Mouse (Mus musculus) midbrain, embryonic 14.5 days (tissue): ENCODE results near the gene Gm4894. TPM values are rescaled to one million over a fixed set of nuclear protein-coding genes. Genes with fewer than 3 reads are reported as not detected.
A peak's percentile ranks its signal among the peaks of the same experiment; 100 is the strongest.

Source experiments
- ATAC-seq: fragments of 200-750 bp; cut with Nextera tagmentation; 2 replicates; pipeline ENCODE4 v1.8.0; 2017; ENCODE audit warnings: moderate number of reproducible peaks, moderate library complexity; ENCODE audit not compliant: low FRiP score, low TSS enrichment
- DNase-seq: peaks from one replicate; pipeline ENCODE4 v3.0.0-alpha.2; 2015
- H3K27ac ChIP-seq: fragments of 300-500 bp; sonication (generic); replicated peaks from 2 replicates; pipeline ENCODE4 v1.5.1; 2014; ENCODE audit warnings: mild to moderate bottlenecking, low read depth, low read length, moderate library complexity
- H3K27me3 ChIP-seq: fragments of 300-500 bp; sonication (generic); 2 replicates; pipeline ENCODE4 v1.6.1; 2014; ENCODE audit warnings: low read length, control low read depth, mixed read lengths; ENCODE audit not compliant: control insufficient read depth, insufficient read depth
- H3K36me3 ChIP-seq: fragments of 300-500 bp; sonication (generic); 2 replicates; pipeline ENCODE4 v1.6.1; 2014; ENCODE audit warnings: low read length, control low read depth; ENCODE audit not compliant: control insufficient read depth, insufficient read depth
- H3K4me1 ChIP-seq: fragments of 300-500 bp; sonication (generic); 2 replicates; pipeline ENCODE4 v1.6.1; 2014; ENCODE audit warnings: mild to moderate bottlenecking, antibody characterized with exemption, low read length, control low read depth; ENCODE audit not compliant: control insufficient read depth, insufficient read depth
- H3K4me2 ChIP-seq: fragments of 300-500 bp; sonication (generic); 2 replicates; pipeline ENCODE4 v1.6.1; 2014; ENCODE audit warnings: mild to moderate bottlenecking, low read length, moderate library complexity
- H3K4me3 ChIP-seq: fragments of 300-500 bp; sonication (generic); replicated peaks from 2 replicates; pipeline ENCODE4 v1.5.1; 2014; ENCODE audit warnings: low read depth, low read length
- H3K9ac ChIP-seq: fragments of 300-500 bp; sonication (generic); replicated peaks from 2 replicates; pipeline ENCODE4 v1.6.1; 2014; ENCODE audit warnings: mild to moderate bottlenecking, low read length, moderate library complexity
- H3K9me3 ChIP-seq: fragments of 300-500 bp; sonication (generic); 2 replicates; pipeline ENCODE4 v1.6.1; 2016; ENCODE audit warnings: low read length, control low read depth, mixed read lengths; ENCODE audit not compliant: control insufficient read depth
- WGBS: fragments of 180-500 bp; shearing (Covaris S2); extraction: QIAGEN DNeasy Blood & Tissue Kit; methylation state at CpG from one replicate; pipeline ENCODE4 v1.1.7; 2014; 5-methylcytosine and 5-hydroxymethylcytosine counted together
- polyA plus RNA-seq: library from polyadenylated mRNA; unstranded; fragments of >200 nt; fragmentation: Nextera tagmentation; extraction: Ambion mirVana; gene quantifications from 2 replicates; pipeline ENCODE4 v1.2.1, GENCODE M21; 2014

Gm4894 gene
- polyA plus RNA-seq, 1 experiment from 2014 or later, result not detected

DNA sequence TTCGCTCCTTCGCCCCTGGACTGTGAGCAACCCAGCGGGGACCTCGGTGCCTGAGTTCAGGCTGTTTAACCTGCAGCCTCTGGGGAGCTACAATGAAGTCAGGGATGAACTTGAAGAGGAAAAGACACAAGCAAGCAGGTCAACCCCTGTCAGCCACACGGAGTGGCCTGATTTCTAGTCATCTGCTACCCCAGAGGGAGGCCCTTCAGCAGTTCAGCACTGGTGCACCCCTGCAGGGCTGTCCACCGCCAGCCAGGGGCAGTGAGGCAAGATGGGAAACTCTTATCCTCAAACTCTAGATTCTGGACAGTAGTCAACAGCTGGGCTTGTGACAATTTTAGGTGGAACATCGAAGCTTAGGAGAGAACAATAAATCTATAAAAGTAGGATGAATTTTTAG lies 18.6 kb downstream of the Gm4894 start:
- DNase-seq, result no peak
- H3K4me3 ChIP-seq, result no peak overlapping the region

DNA sequence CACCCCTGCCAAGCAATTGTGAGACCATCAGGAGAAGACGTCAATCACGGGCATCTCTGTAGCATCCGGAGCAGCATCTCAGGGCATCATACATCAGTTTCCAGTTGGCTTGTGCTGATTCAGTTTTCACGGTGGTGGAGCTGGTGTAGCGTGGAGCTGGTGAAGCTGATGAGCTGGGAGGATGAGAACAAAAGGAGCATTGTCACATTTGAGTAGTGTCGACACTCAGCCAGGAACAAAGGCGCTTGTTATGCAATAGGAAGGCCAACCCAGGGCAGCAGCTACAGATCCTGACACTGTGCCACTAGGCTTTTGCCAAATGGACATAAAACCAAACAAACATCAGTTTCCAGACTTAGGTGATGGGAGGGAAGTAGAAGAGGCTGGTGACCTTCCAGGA lies 23.2 kb downstream of the Gm4894 start:
- no peaks in the 10 kb centered on the region for H3K4me1 ChIP-seq
- peak; percentile 15 for DNase-seq
- WGBS, result 36% methylated on average over 7 of the region's 7 CpGs

More for the DNA sequence above, 18.6 kb downstream of the Gm4894 start:
- no peak for ATAC-seq
- no peak overlapping the region for H3K9ac ChIP-seq
- H3K27ac ChIP-seq, result no peak overlapping the region
- H3K9me3 ChIP-seq, result no peaks in the 10 kb centered on the region
- no peaks in the 10 kb centered on the region for H3K4me1 ChIP-seq
- no peak overlapping the region for H3K4me2 ChIP-seq
- no peaks in the 10 kb centered on the region for H3K36me3 ChIP-seq
- H3K27me3 ChIP-seq, result no peaks in the 10 kb centered on the region
- WGBS, result 74% methylated on average over 7 of the region's 7 CpGs

DNA sequence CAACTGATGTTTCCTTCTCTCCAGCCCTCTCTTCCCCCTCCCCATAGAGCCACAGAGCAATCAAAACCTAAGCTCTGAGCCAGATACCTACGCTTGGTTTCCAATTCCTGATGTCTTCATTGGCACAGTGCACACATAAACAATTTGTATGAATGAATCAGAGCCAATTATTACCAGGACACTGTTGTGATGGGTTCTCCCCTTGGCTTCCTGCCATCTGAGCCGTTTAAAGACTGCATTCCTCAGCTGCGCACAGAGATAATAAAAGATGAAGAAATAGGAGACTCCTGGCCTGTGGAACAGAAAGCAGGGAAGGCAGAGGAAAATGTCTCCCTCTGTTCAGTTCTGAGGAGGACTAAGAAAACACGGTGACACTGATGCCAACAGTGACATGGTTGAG lies 25.6 kb downstream of the Gm4894 start:
- ATAC-seq (no peak), DNase-seq (peak; percentile 69)

More for the DNA sequence above, 23.2 kb downstream of the Gm4894 start:
- ATAC-seq, result no peak
- Histone ChIP-seq H3K4me2 (no peak overlapping the region), H3K9me3 (no peaks in the 10 kb centered on the region), H3K9ac (no peak overlapping the region), H3K36me3 (no peaks in the 10 kb centered on the region), H3K4me3 (no peak overlapping the region), H3K27me3 (no peaks in the 10 kb centered on the region), H3K27ac (no peak overlapping the region)

DNA sequence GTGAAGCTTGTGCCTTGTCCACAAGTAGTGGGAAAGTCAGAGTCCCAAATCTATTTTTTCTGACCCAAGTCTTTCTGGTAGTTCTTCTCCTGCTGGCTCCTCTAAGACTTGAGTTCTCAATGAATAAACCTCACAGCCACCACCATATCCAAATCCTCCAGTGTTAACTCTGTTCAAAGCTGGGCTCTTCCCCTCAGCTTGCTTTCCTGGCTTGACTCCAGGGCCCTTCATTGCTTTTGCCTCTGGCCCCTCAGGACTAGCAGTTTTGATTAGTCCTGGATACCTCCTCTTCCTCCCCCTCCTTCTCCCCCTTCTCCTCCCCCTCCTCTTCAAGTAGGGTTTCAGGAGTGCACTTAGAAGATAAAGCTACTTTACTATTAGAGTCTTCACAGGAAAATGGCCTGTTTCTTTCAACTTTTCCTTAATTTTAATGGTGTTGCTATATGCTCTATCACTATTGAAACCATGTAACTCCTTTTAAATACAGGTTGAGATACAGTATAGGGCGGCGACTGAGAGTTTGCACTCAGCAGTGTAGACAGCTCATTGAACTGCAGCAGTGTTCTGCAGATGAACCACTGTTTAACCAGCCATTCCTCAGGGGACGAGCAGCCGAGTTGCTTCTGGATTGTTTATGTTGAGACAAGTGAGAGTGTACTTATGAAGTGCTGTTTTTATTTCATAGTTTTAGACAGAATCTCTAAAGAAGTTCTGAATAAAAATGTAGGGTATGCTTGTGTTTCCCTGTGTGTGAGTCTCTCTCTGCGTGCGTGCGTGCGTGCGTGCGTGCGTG lies 26.4 kb downstream of the Gm4894 start:
- Histone ChIP-seq H3K4me2 (no peak overlapping the region), H3K9me3 (no peaks in the 10 kb centered on the region), H3K36me3 (no peaks in the 10 kb centered on the region), H3K4me3 (no peak overlapping the region), H3K4me1 (no peaks in the 10 kb centered on the region), H3K27ac (no peak overlapping the region), H3K9ac (no peak overlapping the region), H3K27me3 (no peaks in the 10 kb centered on the region)
- ATAC-seq, result no peak
- WGBS, result 95% methylated on average over 11 of the region's 11 CpGs
- DNase-seq, result peak; percentile 14

More for the DNA sequence above, 25.6 kb downstream of the Gm4894 start:
- H3K36me3 ChIP-seq, result no peaks in the 10 kb centered on the region
- no peak overlapping the region for H3K9ac ChIP-seq
- H3K4me1 ChIP-seq, result no peaks in the 10 kb centered on the region
- H3K9me3 ChIP-seq, result no peaks in the 10 kb centered on the region
- no peak overlapping the region for H3K4me3 ChIP-seq
- no peak overlapping the region for H3K4me2 ChIP-seq
- no peaks in the 10 kb centered on the region for H3K27me3 ChIP-seq
- WGBS, result 58% methylated on average over 4 of the region's 4 CpGs
- H3K27ac ChIP-seq, result no peak overlapping the region

DNA sequence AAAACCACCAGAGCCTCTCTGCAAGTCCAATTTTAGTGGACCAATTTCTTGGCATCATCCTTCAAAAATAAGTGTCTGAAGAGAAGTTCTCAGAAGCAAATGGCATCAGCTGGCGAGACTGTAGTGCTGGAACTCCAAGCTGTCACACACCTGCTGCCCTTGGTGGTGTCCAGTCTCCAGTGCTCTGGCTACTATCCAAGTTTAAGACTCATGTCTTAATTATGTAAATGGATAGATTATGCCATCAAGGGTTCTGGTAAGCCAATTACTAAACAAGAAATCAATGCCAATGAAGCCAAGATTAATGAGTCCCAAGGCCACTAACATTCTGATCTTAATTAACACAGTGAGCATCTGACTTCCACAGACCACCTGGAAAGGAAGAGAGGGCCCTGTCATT lies 44.8 kb downstream of the Gm4894 start:
- Histone ChIP-seq H3K9me3 (no peaks in the 10 kb centered on the region), H3K4me3 (no peak overlapping the region), H3K9ac (no peak overlapping the region), H3K4me1 (no peaks in the 10 kb centered on the region), H3K36me3 (no peaks in the 10 kb centered on the region), H3K4me2 (no peak overlapping the region), H3K27me3 (no peaks in the 10 kb centered on the region), H3K27ac (no peak overlapping the region)
- ATAC-seq (no peak), DNase-seq (peak; percentile 24)
- WGBS, result 76% methylated on average over 1 of the region's 1 CpGs

DNA sequence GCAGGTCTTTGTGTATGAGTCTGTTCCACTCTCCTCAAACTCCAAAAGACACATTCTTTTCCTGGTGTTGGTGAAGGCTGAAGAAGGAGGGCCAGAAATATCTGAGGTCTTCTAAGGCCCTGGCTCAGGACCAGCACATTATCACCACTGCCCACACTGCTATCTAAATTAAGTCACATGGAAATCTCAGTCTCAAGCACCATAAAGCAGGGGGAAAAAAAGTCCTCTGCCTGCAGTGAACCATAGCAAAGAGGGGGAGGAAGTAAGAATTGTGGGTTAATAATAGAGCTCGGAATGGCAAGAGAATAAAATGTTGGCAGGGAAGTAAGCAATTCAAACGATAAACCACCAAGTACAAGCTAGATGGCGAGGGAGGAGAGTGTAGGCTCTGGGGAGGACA lies 57.2 kb downstream of the Gm4894 start:
- Histone ChIP-seq H3K36me3 (no peaks in the 10 kb centered on the region), H3K27ac (no peak overlapping the region), H3K9me3 (no peaks in the 10 kb centered on the region), H3K4me3 (no peak overlapping the region), H3K4me2 (no peak overlapping the region), H3K27me3 (no peaks in the 10 kb centered on the region), H3K9ac (no peak overlapping the region), H3K4me1 (no peaks in the 10 kb centered on the region)
- no peak for ATAC-seq
- WGBS, result 69% methylated on average over 3 of the region's 3 CpGs
- DNase-seq, result no peak

DNA sequence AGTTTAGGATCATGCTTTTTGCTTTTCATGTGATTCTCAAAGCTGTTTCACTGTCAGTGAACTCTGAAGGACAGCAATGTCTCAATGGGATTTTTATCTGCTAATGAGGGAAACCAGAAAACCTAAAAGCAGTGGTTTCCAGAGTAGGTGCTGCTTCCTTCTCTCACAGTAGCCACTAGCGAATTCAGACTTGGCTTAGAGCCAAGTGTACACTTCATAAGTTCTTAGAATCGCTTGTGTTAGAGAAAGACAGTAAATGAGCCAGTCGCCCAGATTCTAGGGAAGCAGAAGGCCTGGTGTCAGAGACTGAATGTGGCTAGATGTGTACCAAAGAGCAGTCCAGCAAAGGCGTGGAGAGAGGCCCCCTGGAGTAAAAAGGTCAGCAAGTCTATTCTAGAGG lies 60.5 kb downstream of the Gm4894 start:
- Histone ChIP-seq H3K9ac (no peak overlapping the region), H3K27me3 (no peaks in the 10 kb centered on the region), H3K4me1 (no peaks in the 10 kb centered on the region), H3K27ac (no peak overlapping the region), H3K36me3 (no peaks in the 10 kb centered on the region), H3K4me2 (no peak overlapping the region), H3K4me3 (no peak overlapping the region), H3K9me3 (no peaks in the 10 kb centered on the region)
- peak; percentile 22 for DNase-seq
- whole genome bisulfite sequencing, result 61% methylated on average over 4 of the region's 4 CpGs
- ATAC-seq, result no peak

DNA sequence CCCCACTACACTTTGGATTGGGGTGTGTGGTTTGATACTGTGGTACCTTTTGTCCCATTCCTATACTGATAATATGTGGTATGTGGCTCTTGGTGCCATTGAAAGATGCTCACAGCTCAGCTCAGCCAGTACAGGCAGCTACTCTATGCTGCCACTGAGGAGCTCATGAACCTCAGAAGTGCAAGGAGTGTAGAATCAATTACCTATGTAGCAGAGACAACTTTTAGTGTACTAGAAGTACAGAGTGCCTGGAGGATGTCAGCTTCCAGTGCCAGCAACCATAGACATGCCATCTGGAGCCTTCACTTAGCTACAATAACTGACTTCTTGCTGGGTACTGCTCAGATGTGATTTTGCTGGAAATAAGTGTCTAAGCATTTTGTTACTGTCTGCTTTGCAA lies 68.3 kb downstream of the Gm4894 start:
- Histone ChIP-seq H3K27ac (no peak overlapping the region), H3K9me3 (no peaks in the 10 kb centered on the region), H3K4me3 (no peak overlapping the region), H3K4me1 (no peaks in the 10 kb centered on the region), H3K27me3 (no peaks in the 10 kb centered on the region), H3K4me2 (no peak overlapping the region), H3K9ac (no peak overlapping the region), H3K36me3 (no peaks in the 10 kb centered on the region)
- ATAC-seq (no peak), DNase-seq (no peak)
